Mouse (Mus musculus): Measurements from ENCODE around the gene Sytl4. TPM values are rescaled to one million over a fixed set of nuclear protein-coding genes. Genes with fewer than 3 reads are reported as not detected.

The Sytl4 gene
- polyA plus RNA-seq, 1 experiment: 0.77 TPM

- no peak for DNase-seq (ENCODE audit: low read depth)
- TF ChIP-seq POLR2A (IDR thresholded peaks at IDR 0.05; ENCODE audit: borderline replicate concordance, extremely low read depth, insufficient read depth, insufficient read length, poor library complexity, severe bottlenecking) (no peak), CTCF (IDR thresholded peaks at IDR 0.05; ENCODE audit: borderline replicate concordance, extremely low read depth, insufficient read depth, insufficient read length) (no peak)
Observed at GRCm38 (mm10) chrX:133926760-133927159, 54.9 kb downstream of the Sytl4 start.

- TF ChIP-seq CTCF (IDR thresholded peaks at IDR 0.05; ENCODE audit: borderline replicate concordance, extremely low read depth, insufficient read depth, insufficient read length) (no peak), POLR2A (IDR thresholded peaks at IDR 0.05; ENCODE audit: borderline replicate concordance, extremely low read depth, insufficient read depth, insufficient read length, poor library complexity, severe bottlenecking) (no peak)
- DNase-seq (ENCODE audit: low read depth): no peak
Observed at GRCm38 (mm10) chrX:133921187-133921586, 60.4 kb downstream of the Sytl4 start.

GRCm38 (mm10) chrX:133914219-133914618, 67.4 kb downstream of the Sytl4 start:
- TF ChIP-seq CTCF (IDR thresholded peaks at IDR 0.05; ENCODE audit: borderline replicate concordance, extremely low read depth, insufficient read depth, insufficient read length) (no peak), POLR2A (IDR thresholded peaks at IDR 0.05; ENCODE audit: borderline replicate concordance, extremely low read depth, insufficient read depth, insufficient read length, poor library complexity, severe bottlenecking) (no peak)
- no peak for DNase-seq (ENCODE audit: low read depth)

GRCm38 (mm10) chrX:133913006-133913405, 68.6 kb downstream of the Sytl4 start:
- no peak for TF ChIP-seq CTCF (IDR thresholded peaks at IDR 0.05; ENCODE audit: borderline replicate concordance, extremely low read depth, insufficient read depth, insufficient read length)
- TF ChIP-seq POLR2A (IDR thresholded peaks at IDR 0.05; ENCODE audit: borderline replicate concordance, extremely low read depth, insufficient read depth, insufficient read length, poor library complexity, severe bottlenecking): no peak
- no peak for DNase-seq (ENCODE audit: low read depth)

- peak; percentile 17 for DNase-seq (ENCODE audit: low read depth)
- no peak for TF ChIP-seq CTCF (IDR thresholded peaks at IDR 0.05; ENCODE audit: borderline replicate concordance, extremely low read depth, insufficient read depth, insufficient read length)
- no peak for TF ChIP-seq POLR2A (IDR thresholded peaks at IDR 0.05; ENCODE audit: borderline replicate concordance, extremely low read depth, insufficient read depth, insufficient read length, poor library complexity, severe bottlenecking)
Observed at GRCm38 (mm10) chrX:133911397-133912103, 70.1 kb downstream of the Sytl4 start.

GRCm38 (mm10) chrX:133908261-133908660, 73.4 kb downstream of the Sytl4 start, which contains the start of gene Srpx2:
TSS of gene Srpx2 (plus strand) at chrX:133908426.
- TF ChIP-seq POLR2A (IDR thresholded peaks at IDR 0.05; ENCODE audit: borderline replicate concordance, extremely low read depth, insufficient read depth, insufficient read length, poor library complexity, severe bottlenecking): no peak
- no peak for TF ChIP-seq CTCF (IDR thresholded peaks at IDR 0.05; ENCODE audit: borderline replicate concordance, extremely low read depth, insufficient read depth, insufficient read length)
- no peak for DNase-seq (ENCODE audit: low read depth)

GRCm38 (mm10) chrX:133898014-133898542, 83.5 kb downstream of the Sytl4 start, which contains the start of gene Tspan6:
TSS of gene Tspan6 (minus strand) at chrX:133898429.
- DNase-seq (ENCODE audit: low read depth): peak; percentile 97
- TF ChIP-seq POLR2A (IDR thresholded peaks at IDR 0.05; ENCODE audit: borderline replicate concordance, extremely low read depth, insufficient read depth, insufficient read length, poor library complexity, severe bottlenecking) (peak; percentile 43; the same call in 1 of the 2 replicates), CTCF (IDR thresholded peaks at IDR 0.05; ENCODE audit: borderline replicate concordance, extremely low read depth, insufficient read depth, insufficient read length) (peak; percentile 43; the same call in 1 of the 2 replicates)

GRCm38 (mm10) chrX:133888111-133888510, 93.5 kb downstream of the Sytl4 start:
- TF ChIP-seq CTCF (IDR thresholded peaks at IDR 0.05; ENCODE audit: borderline replicate concordance, extremely low read depth, insufficient read depth, insufficient read length): no peak
- no peak for TF ChIP-seq POLR2A (IDR thresholded peaks at IDR 0.05; ENCODE audit: borderline replicate concordance, extremely low read depth, insufficient read depth, insufficient read length, poor library complexity, severe bottlenecking)
- DNase-seq (ENCODE audit: low read depth): no peak

- TF ChIP-seq POLR2A (IDR thresholded peaks at IDR 0.05; ENCODE audit: borderline replicate concordance, extremely low read depth, insufficient read depth, insufficient read length, poor library complexity, severe bottlenecking) (no peak), CTCF (IDR thresholded peaks at IDR 0.05; ENCODE audit: borderline replicate concordance, extremely low read depth, insufficient read depth, insufficient read length) (no peak)
- no peak for DNase-seq (ENCODE audit: low read depth)
Observed at GRCm38 (mm10) chrX:133887308-133887707, 94.3 kb downstream of the Sytl4 start.

Other genes starting within 250 kb of the Sytl4 start
- gene Tnmd, start 130.8 kb downstream of the Sytl4 start, polyA plus RNA-seq (2012; rRNA removed): 0.28 and 2.2 TPM in 2 replicates
- 125 and 129 TPM in 2 replicates for gene Tspan6, start 83.4 kb downstream of the Sytl4 start, polyA plus RNA-seq (2012; rRNA removed)
- gene Srpx2, start 73.4 kb downstream of the Sytl4 start, polyA plus RNA-seq (2012; rRNA removed): 0.66 and 2.1 TPM in 2 replicates
- 80.8 and 84.3 TPM in 2 replicates for gene Cstf2, start 77.4 kb upstream of the Sytl4 start, polyA plus RNA-seq (2012; rRNA removed)
- gene Xkrx, start 180.3 kb upstream of the Sytl4 start, polyA plus RNA-seq (2012; rRNA removed): 0.78 and 1.1 TPM in 2 replicates
- gene Arl13a, start 205.7 kb upstream of the Sytl4 start, polyA plus RNA-seq (2012; rRNA removed): not detected in 2 replicates
- gene Nox1, start 240.1 kb upstream of the Sytl4 start, polyA plus RNA-seq (2012; rRNA removed): 0.04 TPM in 1 of 2 replicates, not detected in the other

All from brain, embryonic 14.5 days (tissue).